Mouse (Mus musculus): ENCODE data around the gene Asap3.

DNA sequence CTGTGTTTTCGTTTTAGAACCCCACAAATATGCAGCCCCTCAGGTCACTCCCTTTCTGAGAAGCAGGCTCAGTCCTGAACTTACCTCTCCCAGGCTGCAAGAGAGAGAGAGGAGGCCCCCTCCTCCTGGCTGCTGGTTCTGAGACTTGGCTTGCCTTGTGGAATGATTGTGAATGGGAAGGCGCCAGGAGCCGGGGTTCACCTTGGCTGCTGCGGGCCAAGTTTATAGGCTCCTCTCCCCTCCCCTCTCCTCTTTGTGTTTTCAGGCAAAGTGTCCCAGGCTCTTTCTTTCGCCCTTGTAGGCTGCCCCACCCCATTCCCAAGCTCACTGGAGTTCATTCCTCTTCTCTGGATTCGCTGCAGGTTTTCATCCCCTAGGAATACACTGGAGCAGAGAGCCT lies 778 bp downstream of the Asap3 start:
- TF ChIP-seq CTCF (IDR thresholded peaks at IDR 0.05; ENCODE audit: low read depth, low read length) (no peak), POLR2AphosphoS5 (IDR thresholded peaks at IDR 0.05; ENCODE audit: insufficient replicate concordance, low read depth, low read length) (no peak), GATA1 (IDR thresholded peaks at IDR 0.05; ENCODE audit: borderline replicate concordance, low read length) (no peak)
